Mouse (Mus musculus): Measurements from ENCODE around the gene Cd63.

GRCm38 (mm10) chr10:128866042-128866441 is 34.7 kb upstream of the Cd63 start:
- TF ChIP-seq CTCF (IDR thresholded peaks at IDR 0.05; ENCODE audit: low read depth, low read length) = no peak
- TF ChIP-seq GATA1 (IDR thresholded peaks at IDR 0.05; ENCODE audit: borderline replicate concordance, low read length) = no peak
- TF ChIP-seq POLR2AphosphoS5 (IDR thresholded peaks at IDR 0.05; ENCODE audit: insufficient replicate concordance, low read depth, low read length) = no peak
- TF ChIP-seq TAL1 (conservative IDR thresholded peaks at IDR 0.05; ENCODE audit: low read depth, low read length) = no peak
